Mouse (Mus musculus) adrenal gland, postnatal 25 days (tissue): ENCODE measurements at regions not wholly inside any gene's neighbourhood (a gene's known extent, or its start where the extent isn't known, plus 50 kb on each side); places are given as distances from the start of the nearest gene placed in this dataset.

ENCODE experiments used
- DNase-seq: peaks from one replicate; pipeline ENCODE4 v3.0.0; 2021; ENCODE audit warnings: mixed read lengths

DNA sequence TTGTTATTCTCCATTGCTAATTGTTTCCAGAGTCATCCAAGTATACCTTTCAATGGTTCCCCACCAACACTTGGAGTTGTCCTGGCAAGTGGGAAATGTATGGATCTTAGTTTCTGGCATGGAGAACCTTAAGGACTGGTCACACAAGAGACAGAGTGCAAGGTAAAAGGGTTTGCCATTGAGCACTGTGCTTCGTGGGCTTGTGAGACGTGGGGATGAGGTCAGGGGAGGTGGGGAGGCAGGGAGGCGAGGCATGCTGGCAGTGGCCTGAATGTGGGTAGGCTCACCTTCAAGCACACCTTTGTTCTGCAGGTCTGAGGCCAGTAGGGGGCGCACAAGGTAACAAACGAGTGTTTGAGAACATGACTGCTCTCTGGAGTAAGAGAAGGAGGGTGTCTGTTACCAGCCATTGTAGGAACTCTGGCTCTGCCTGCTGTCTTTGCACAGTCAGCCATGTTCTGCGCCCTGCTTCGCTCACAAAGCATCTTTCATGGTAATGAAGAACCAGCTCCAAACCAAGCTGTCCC lies 612.0 kb downstream of the Bcl11a start:
- DNase-seq = peak; percentile 78

GRCm38 (mm10) chr11:24693926-24694325 lies 616.1 kb downstream of the Bcl11a start:
- DNase-seq = no peak

DNA sequence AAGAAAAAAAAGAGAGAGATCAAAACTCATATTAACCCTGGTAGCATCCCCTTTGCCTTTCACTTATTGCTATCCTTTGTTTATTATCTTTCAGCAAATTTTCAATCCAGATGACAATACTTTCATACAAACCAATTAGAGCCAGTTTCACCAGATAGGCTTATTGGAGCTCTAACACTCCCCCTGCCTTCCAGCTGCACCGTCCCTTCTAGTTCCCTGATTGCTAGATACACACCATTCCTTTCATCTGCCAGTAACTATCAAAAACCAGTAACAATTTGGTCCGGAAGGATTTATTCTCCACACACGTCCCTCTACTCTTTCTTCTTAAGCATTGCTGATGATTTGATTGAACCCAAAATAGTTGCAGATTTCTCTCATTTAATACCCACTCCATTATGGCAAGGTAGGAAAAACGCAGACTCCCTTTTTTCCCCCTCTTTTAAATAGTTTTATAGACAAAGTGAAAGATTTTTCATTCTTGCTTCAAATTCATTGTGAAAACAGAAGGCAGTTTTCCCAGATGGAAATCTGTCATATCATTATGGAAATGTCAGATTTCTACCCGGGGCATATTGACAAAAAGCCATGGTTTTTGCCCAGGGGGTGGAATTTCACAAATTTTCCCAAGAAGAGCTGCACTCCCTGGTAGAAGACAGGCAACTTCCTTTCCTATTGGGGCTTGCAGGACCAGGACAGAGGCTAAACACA lies 617.3 kb downstream of the Bcl11a start:
- no peak for DNase-seq

GRCm38 (mm10) chr11:24696561-24696960 lies 618.7 kb downstream of the Bcl11a start:
- no peak for DNase-seq

- DNase-seq = no peak
These were observed 630.9 kb downstream of the Bcl11a start for GRCm38 (mm10) chr11:24708790-24709189.

GRCm38 (mm10) chr11:24716539-24717287 lies 638.9 kb downstream of the Bcl11a start:
- DNase-seq = no peak

GRCm38 (mm10) chr11:24724259-24724937 lies 646.5 kb downstream of the Bcl11a start:
- DNase-seq = no peak

DNA sequence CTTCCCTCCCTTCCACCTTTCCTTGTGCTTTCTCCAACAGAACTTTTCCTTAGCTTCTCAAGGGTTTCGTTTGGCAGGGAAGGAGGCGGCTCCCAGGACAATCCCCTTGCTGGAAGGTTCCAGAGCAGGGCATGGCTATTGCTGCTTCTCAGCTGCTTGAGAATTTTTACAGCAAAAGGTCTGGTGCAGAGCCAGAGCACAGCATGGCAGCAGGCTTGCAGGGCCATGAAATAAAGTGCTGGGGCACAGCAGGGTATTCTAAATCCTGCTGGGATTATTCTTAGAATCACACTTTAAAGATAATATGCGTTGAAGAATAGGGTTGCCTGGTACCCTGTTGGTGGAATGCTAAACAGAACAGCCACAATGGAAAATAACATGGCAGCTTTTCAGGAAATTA lies 648.5 kb downstream of the Bcl11a start:
- no peak for DNase-seq

DNA sequence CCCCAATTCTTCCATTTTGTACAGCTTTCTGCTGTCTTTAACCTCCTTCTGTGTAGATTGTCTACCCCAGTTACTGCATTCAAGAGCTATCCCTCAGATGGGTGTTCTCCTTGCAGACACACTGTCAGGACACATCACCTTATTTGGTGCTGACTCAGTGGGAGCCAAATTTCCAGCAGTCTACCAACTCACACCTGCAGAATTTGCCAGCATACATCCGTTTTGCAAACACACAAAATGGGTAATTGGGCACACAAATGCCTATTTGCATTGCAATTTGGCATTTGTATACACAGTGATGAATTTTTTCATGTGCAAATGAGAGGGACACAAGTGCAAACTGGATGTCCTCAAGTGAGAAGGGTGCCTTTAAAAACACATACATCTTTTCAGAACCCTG lies 649.5 kb downstream of the Bcl11a start:
- no peak for DNase-seq

DNA sequence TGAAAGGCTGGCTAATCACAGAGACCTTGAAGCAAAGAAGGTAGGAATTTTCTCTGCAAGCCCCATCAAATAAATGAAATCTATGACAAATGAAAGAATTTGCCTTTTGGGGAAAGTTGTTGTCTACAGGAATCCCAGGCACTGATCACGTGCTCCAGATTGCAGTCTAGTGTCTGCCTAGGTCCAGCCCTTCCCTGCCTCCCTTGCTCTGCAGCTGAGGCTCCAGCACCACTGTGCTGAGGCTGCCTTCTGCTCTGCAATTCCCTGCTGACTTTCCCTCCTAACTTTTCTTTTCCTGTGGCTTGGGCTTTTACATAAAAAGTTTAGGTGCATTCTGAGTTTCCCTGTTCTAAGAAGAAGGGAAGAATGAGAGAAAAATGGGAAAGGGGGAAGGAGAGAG lies 653.6 kb downstream of the Bcl11a start:
- DNase-seq = no peak

DNA sequence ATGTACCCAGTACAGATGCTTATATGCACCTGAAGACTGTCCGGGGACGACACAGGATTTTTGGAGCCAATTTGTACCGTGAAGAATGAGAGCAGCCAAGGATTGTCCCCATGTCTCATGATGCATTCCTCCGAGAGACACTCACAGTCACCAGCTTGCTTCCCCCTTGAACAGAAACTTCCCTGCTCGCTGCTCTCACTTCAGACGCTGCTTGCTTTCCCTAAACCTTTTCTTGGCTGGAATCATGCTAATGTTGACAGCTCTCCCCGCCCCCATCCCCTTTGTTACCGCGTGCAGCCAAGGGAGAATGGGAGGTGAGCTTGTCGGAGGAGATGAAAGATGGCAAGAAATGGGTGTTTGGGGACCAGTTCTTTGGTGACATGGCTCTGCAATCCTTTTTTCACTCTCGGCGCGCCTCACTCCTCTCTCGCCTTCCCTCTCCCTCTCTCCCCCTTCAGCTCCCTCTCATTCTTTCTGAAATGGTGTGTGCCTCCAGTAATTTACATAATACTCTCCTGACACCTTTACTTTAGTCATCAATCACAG lies 661.9 kb downstream of the Bcl11a start:
- no peak for DNase-seq

DNA sequence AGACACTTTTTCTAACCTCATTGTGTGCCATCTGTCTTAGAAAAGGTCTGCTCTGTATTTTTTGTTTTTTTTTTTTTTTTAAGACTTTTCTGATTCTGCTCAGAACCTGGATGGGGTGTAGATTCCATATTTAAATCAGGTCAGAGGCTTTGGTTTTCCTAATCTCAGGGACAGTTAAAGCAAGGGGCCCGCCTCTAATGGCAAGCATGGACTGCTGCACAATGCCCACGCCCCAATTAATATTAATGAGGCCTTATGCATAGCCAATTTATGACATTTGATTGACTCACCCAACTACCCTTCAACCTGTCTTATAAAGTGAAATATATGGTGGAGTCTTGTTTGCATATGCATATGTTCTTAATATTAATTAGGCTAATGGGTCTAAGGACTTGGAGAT lies 662.6 kb downstream of the Bcl11a start:
- no peak for DNase-seq

DNA sequence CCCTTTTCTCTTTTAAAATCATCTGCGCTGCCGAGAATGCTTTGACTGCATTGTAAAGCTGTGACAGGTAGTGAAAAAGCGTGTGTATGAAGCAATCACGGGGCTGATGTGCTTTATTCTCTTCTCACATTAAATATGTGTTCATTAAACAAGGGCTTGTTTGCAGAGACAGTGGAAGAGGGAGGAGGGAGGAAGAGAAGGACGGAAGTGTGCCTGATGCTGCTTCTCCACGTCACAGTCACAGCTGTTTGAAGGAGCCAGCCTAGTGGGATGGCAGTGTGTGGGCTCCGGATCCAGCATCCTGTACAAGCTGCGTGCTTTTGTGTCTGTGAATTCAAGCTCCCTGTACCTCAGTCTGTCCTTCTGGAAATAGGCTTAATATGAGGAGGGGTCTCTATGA lies 664.7 kb downstream of the Bcl11a start:
- DNase-seq = no peak

GRCm38 (mm10) chr11:24743439-24743838 lies 665.6 kb downstream of the Bcl11a start:
- no peak for DNase-seq

GRCm38 (mm10) chr11:24745841-24746240 lies 668.0 kb downstream of the Bcl11a start:
- DNase-seq = peak; percentile 17

- no peak for DNase-seq
These were observed 672.4 kb downstream of the Bcl11a start for GRCm38 (mm10) chr11:24750144-24750779.

GRCm38 (mm10) chr11:24758130-24758529 lies 680.3 kb downstream of the Bcl11a start:
- no peak for DNase-seq

DNA sequence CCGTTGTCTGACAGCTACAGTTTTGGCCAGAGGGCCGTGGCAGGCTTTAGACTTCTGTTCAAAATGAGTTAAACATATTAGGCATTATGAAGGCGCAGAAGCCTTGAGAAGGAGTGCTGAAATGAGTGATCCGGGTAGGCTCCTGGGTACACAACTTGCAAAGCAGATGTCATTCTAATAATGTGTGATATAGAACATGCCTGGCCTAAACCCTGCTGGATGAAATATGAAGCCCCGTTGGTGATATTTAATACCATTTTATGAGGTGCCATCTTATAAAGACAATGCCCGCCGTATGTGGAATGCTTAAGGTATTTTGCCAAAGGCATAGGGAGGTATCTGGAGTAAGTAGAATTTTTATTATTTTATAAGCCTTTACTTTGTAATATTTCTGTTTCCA lies 705.6 kb downstream of the Bcl11a start:
- DNase-seq = no peak

GRCm38 (mm10) chr11:24789120-24789519 lies 711.3 kb downstream of the Bcl11a start:
- no peak for DNase-seq

DNA sequence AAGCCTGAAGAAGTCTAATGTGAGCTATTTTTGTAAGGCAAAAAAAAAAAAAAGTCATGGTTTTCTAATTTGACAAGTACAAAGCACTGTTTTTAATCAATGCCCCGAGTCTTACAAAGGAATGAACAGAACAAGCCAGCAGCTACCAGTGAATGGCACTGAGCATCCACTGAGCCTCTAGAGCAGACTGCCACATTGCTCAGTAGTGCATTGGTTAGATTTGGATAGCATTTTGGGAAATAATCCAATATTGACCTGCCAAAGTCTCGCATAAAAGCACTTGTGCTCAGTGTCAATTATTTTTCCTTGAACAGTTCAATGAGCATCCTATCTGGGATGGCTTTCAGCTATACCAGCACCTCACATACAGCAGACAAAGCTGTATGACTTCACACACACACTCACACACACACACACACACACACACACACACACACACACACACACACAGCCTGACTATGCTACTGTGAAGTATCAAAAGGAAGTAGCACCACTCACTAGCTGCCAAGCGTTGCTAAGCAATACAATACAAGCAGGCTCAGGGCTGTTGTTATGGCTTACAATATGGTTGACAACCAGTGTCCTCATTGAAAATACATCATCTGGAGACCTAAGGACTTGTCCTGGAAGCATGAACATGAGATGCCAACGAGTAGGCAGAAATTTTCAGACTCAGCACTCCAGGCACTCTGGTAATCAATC lies 717.8 kb downstream of the Bcl11a start:
- no peak for DNase-seq

DNA sequence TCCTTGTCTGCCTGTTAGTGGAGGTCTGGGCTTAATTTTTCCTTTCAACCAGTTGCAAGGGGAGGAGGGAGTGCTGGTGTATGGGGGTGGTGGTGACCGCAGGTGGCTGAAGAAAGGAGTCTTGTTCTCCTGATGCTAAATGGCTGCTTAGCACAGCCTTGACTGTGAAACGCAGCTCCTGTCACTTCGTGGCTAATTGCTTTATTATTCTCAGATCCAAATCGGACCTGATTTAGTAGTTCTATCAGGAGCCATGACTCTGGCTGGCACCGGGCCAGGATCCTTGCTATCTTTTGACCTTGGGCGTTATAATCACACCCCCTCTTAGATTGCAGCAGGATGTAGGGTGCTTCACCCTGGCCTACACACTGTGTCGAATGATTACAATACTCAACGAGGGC lies 726.8 kb downstream of the Bcl11a start:
- peak; percentile 39 for DNase-seq
